Mouse (Mus musculus) heart, postnatal 0 days (tissue): Measurements from ENCODE around the gene Ano8. TPM values are rescaled to one million over a fixed set of nuclear protein-coding genes. Genes with fewer than 3 reads are reported as not detected.
A peak's percentile ranks its signal among the peaks of the same experiment; 100 is the strongest.
"Not testable (repeated sequence)": the region's sequence is repeated elsewhere in the genome, so short reads cannot be mapped to it uniquely, and the experiment has no call there.

Source experiments
- ATAC-seq: fragments of 200-750 bp; cut with Nextera tagmentation; 2 replicates; pipeline ENCODE4 v1.8.0; 2017; ENCODE audit warnings: low read depth, moderate number of reproducible peaks, moderate library complexity; ENCODE audit not compliant: insufficient read depth
- DNase-seq: peaks from one replicate; pipeline ENCODE4 v3.0.0-alpha.2; 2016; ENCODE audit warnings: low spot score
- H3K27ac ChIP-seq: fragments of 300-500 bp; sonication (generic); 2 replicates; pipeline ENCODE4 v1.5.1; 2014; ENCODE audit warnings: low read depth, mild to moderate bottlenecking
- H3K27me3 ChIP-seq: fragments of 300-500 bp; sonication (generic); 2 replicates; pipeline ENCODE4 v1.6.1; 2014; ENCODE audit warnings: low read length, mixed read lengths; ENCODE audit not compliant: control insufficient read depth, insufficient read depth
- H3K36me3 ChIP-seq: fragments of 300-500 bp; sonication (generic); replicated peaks from 2 replicates; pipeline ENCODE4 v1.6.1; 2014; ENCODE audit warnings: low read length, mixed read lengths; ENCODE audit not compliant: control insufficient read depth, insufficient read depth
- H3K4me1 ChIP-seq: fragments of 300-500 bp; sonication (generic); 2 replicates; pipeline ENCODE4 v1.6.1; 2014; ENCODE audit warnings: antibody characterized with exemption; ENCODE audit not compliant: control insufficient read depth, insufficient read depth
- H3K4me2 ChIP-seq: fragments of 300-500 bp; sonication (generic); 2 replicates; pipeline ENCODE4 v1.6.1; 2014; ENCODE audit warnings: low read depth, mild to moderate bottlenecking, low read length, moderate library complexity
- H3K4me3 ChIP-seq: fragments of 300-500 bp; sonication (generic); 2 replicates; pipeline ENCODE4 v1.5.1; 2014; ENCODE audit warnings: low read depth, low read length
- H3K9ac ChIP-seq: fragments of 300-500 bp; sonication (generic); replicated peaks from 2 replicates; pipeline ENCODE4 v1.6.1; 2014; ENCODE audit warnings: low read depth, low read length, mixed read lengths
- H3K9me3 ChIP-seq: fragments of 300-500 bp; sonication (generic); replicated peaks from 2 replicates; pipeline ENCODE4 v1.6.1; 2016; ENCODE audit warnings: low read length; ENCODE audit not compliant: control insufficient read depth
- CTCF ChIP-seq: IDR thresholded peaks from 2 replicates; pipeline ENCODE4 v1.5.1; 2016; ENCODE audit warnings: antibody characterized with exemption, control low read depth, low read depth
- EP300 ChIP-seq: IDR thresholded peaks from 2 replicates; pipeline ENCODE4 v1.6.1; 2016; ENCODE audit warnings: antibody characterized with exemption, low read depth
- WGBS: fragments of 180-500 bp; shearing (Covaris S2); extraction: QIAGEN DNeasy Blood & Tissue Kit; methylation state at CpG from one replicate; pipeline ENCODE4 v1.1.7; 2014; 5-methylcytosine and 5-hydroxymethylcytosine counted together
- polyA plus RNA-seq: library from polyadenylated mRNA; unstranded; fragments of >200 nt; fragmentation: Nextera tagmentation; extraction: Ambion mirVana; gene quantifications from 2 replicates; pipeline ENCODE4 v1.2.1, GENCODE M21; 2015
- total RNA-seq: library from RNA; depleted of rRNA; stranded (reverse); fragments of >200 nt; gene quantifications from 2 replicates; pipeline ENCODE4 v1.2.3, GENCODE M21; 2014; ENCODE audit warnings: low replicate concordance; rRNA removed

Ano8 gene
- 10.8 and 15.0 TPM in 2 replicates for total RNA-seq
- 0.74 and 0.93 TPM in 2 replicates for polyA plus RNA-seq

DNA sequence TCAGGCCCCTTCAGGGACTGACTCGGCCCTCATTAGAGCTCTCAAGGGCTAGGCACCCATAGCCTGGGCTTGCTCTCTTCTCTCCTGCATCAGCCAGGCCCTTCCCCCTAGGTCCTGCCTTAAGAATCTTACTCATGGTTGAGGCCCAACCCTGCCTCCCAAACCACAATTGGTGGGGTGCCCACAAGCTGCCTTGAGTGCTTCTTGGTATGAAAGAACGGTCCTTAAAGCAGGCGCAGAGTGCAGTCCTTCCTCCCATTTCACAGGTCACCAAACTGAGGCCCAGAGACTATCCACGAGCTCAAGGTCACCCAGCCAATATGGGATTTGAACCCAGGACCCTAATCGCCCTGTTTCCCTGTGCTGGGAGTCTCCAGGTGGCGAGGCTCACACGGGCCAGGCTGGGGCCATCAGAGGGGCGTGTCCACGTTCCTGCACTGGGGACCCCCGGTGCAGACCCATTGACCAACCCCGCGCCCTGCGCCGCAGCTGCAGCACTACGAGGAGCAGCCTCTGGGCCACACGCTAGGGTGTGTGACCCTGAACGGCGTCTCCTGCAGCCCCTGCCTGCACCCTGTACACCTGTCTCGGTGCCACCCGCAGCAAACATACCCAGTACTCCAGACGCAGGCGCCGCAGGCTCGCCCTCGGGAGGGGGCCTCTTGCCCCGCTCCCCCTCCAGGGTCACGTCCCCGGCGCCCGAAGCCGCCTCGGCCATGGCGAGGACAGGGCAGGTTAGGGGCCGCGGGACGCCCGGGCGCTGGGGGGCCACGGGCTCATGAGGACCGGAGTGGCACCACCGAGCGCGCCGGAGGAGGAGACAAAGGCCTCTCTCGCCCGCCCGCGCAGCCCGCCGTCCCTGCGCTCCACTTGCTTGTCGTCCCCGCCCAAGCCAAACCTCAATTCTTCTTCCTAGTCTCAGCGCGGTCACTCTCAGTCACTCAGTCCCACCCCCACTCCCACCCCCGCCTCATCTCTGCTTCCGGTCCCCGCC is at the start of gene Ano8:
TSS of gene Ano8 (minus strand) at position 822 of the 994 bp plus-strand sequence.
- peak; percentile 73 for ATAC-seq
- Histone ChIP-seq H3K27me3 (no peaks in the 10 kb centered on the region), H3K4me1 (peaks cover 10% of the 10 kb centered on the region), H3K4me2 (peak within 1 kb of the TSS; percentile 94), H3K27ac (peak within 1 kb of the TSS; percentile 40; the same call in 1 of the 2 replicates), H3K36me3 (no peaks in the 10 kb centered on the region), H3K9ac (peak within 1 kb of the TSS; percentile 64), H3K9me3 (no peaks in the 10 kb centered on the region), H3K4me3 (peak within 1 kb of the TSS; percentile 73)
- 7% methylated on average over 50 of the region's 58 CpGs for WGBS
- DNase-seq = peak; percentile 92
- TF ChIP-seq EP300 (no peak), CTCF (no peak)

GRCm38 (mm10) chr8:71534263-71534810 is 48.6 kb upstream of the Ano8 start:
- no peaks in the 10 kb centered on the region for H3K27me3 ChIP-seq
- ATAC-seq = no peak
- H3K4me1 ChIP-seq = peaks cover 10% of the 10 kb centered on the region; the same call in 1 of the 2 replicates
- no peaks in the 10 kb centered on the region; the same call in 1 of the 2 replicates for H3K36me3 ChIP-seq
- WGBS = 44% methylated on average over 3 of the region's 3 CpGs
- no peak overlapping the region for H3K9ac ChIP-seq
- TF ChIP-seq CTCF = peak; percentile 11; the same call in 1 of the 2 replicates
- TF ChIP-seq EP300 = no peak
- DNase-seq = no peak
- no peak overlapping the region for H3K4me2 ChIP-seq
- H3K27ac ChIP-seq = no peak overlapping the region
- H3K4me3 ChIP-seq = no peak overlapping the region
- H3K9me3 ChIP-seq = no peaks in the 10 kb centered on the region

GRCm38 (mm10) chr8:71530735-71531467 is 45.1 kb upstream of the Ano8 start:
- H3K36me3 ChIP-seq, H3K4me2 ChIP-seq, H3K27ac ChIP-seq, ATAC-seq, H3K4me3 ChIP-seq, H3K9me3 ChIP-seq, H3K27me3 ChIP-seq, DNase-seq, H3K9ac ChIP-seq: not testable (repeated sequence)
- TF ChIP-seq CTCF = peak; percentile 26; the same call in 1 of the 2 replicates
- 63% methylated on average over 4 of the region's 12 CpGs for WGBS
- peaks cover 24% of the 10 kb centered on the region for H3K4me1 ChIP-seq

GRCm38 (mm10) chr8:71528362-71529073 is 42.8 kb upstream of the Ano8 start:
- H3K4me2 ChIP-seq = no peak overlapping the region
- 58% methylated on average over 11 of the region's 11 CpGs for WGBS
- peaks cover 19% of the 10 kb centered on the region for H3K4me1 ChIP-seq
- no peaks in the 10 kb centered on the region for H3K36me3 ChIP-seq
- peak overlapping the region; percentile 96 for H3K27ac ChIP-seq
- TF ChIP-seq EP300 (peak; percentile 18; the same call in 1 of the 2 replicates), CTCF (no peak)
- peaks cover 8% of the 10 kb centered on the region for H3K27me3 ChIP-seq
- ATAC-seq (peak; percentile 75), DNase-seq (peak; percentile 71)
- H3K4me3 ChIP-seq = no peak overlapping the region
- H3K9ac ChIP-seq = no peak overlapping the region
- no peaks in the 10 kb centered on the region for H3K9me3 ChIP-seq
